Comparison of ENCODE assay signal across 24 mouse cellular contexts in genomic region chr4:9781318-9781717, GRCm38 (mm10).
DNase-seq lines count a peak whose midpoint lies in the region; ATAC-seq and TF ChIP-seq lines count a peak whose summit lies in the region.
"Had no signal": no experiment of that assay in that cellular context is flagged by ENCODE, and none has a peak within 500 bp of the region (broad histone marks: within the 10 kb centered on the region; RNA-seq: fewer than 3 reads in every experiment).

No protein-coding gene starts in this region.

- H3K36me3 ChIP-seq in kidney, embryonic 14.5 days (ENCODE audit: control insufficient read depth, insufficient read depth, low read length), result no peaks in the 10 kb centered on the region
- H3K36me3 ChIP-seq in intestine, embryonic 16.5 days (ENCODE audit: control insufficient read depth, insufficient read depth, low read length), result no peaks in the 10 kb centered on the region
- H3K36me3 ChIP-seq in kidney, embryonic 15.5 days, result no peaks in the 10 kb centered on the region
- no peaks in the 10 kb centered on the region for H3K36me3 ChIP-seq in liver, postnatal 0 days (replicated peaks; ENCODE audit: insufficient read depth, low read length)
- H3K36me3 ChIP-seq: embryonic facial prominence, embryonic 13.5 days; heart, embryonic 15.5 days; limb, embryonic 13.5 days; lung, embryonic 15.5 days; midbrain, embryonic 10.5 days had no signal

- no peak for TF ChIP-seq EP300 in liver, postnatal 0 days (IDR thresholded peaks at IDR 0.05; ENCODE audit: low read depth)

- WGBS in kidney, embryonic 14.5 days, result 36% methylated on average over 2 of the region's 2 CpGs
- 47% methylated on average over 2 of the region's 2 CpGs for WGBS in intestine, embryonic 16.5 days
- WGBS in kidney, embryonic 15.5 days, result 51% methylated on average over 2 of the region's 2 CpGs
- WGBS in liver, postnatal 0 days (ENCODE audit: insufficient replicate concordance), result 38% methylated on average over 2 of the region's 2 CpGs

- H3K4me2 ChIP-seq in kidney, embryonic 14.5 days (replicated peaks; ENCODE audit: low read depth, low read length), result no peak overlapping the region
- no peak overlapping the region for H3K4me2 ChIP-seq in intestine, embryonic 16.5 days (ENCODE audit: low read depth, low read length)
- no peak overlapping the region for H3K4me2 ChIP-seq in kidney, embryonic 15.5 days
- no peak overlapping the region for H3K4me2 ChIP-seq in liver, postnatal 0 days (ENCODE audit: low read depth, low read length)
- H3K4me2 ChIP-seq: embryonic facial prominence, embryonic 13.5 days; heart, embryonic 15.5 days; limb, embryonic 13.5 days; lung, embryonic 15.5 days had no signal

- no peaks in the 10 kb centered on the region for H3K4me1 ChIP-seq in kidney, embryonic 14.5 days (ENCODE audit: control insufficient read depth, insufficient read depth, low read length)
- H3K4me1 ChIP-seq in intestine, embryonic 16.5 days (ENCODE audit: control insufficient read depth, insufficient read depth, low read length), result no peaks in the 10 kb centered on the region
- no peaks in the 10 kb centered on the region for H3K4me1 ChIP-seq in kidney, embryonic 15.5 days
- no peaks in the 10 kb centered on the region for H3K4me1 ChIP-seq in liver, postnatal 0 days (ENCODE audit: insufficient read depth)
- H3K4me1 ChIP-seq: embryonic facial prominence, embryonic 13.5 days; limb, embryonic 13.5 days; lung, embryonic 15.5 days; midbrain, embryonic 10.5 days had no signal

- H3K9me3 ChIP-seq in kidney, embryonic 14.5 days (ENCODE audit: control insufficient read depth, low read length), result no peaks in the 10 kb centered on the region
- no peaks in the 10 kb centered on the region for H3K9me3 ChIP-seq in intestine, embryonic 16.5 days (ENCODE audit: control insufficient read depth, low read length)
- no peaks in the 10 kb centered on the region for H3K9me3 ChIP-seq in kidney, embryonic 15.5 days (replicated peaks)
- H3K9me3 ChIP-seq in liver, postnatal 0 days (ENCODE audit: low read length), result no peaks in the 10 kb centered on the region
- H3K9me3 ChIP-seq: embryonic facial prominence, embryonic 13.5 days; heart, embryonic 15.5 days; limb, embryonic 13.5 days; lung, embryonic 15.5 days; midbrain, embryonic 10.5 days had no signal

- no peak overlapping the region for H3K27ac ChIP-seq in kidney, embryonic 14.5 days (ENCODE audit: low read depth, low read length)
- no peak overlapping the region for H3K27ac ChIP-seq in intestine, embryonic 16.5 days (ENCODE audit: low read length)
- H3K27ac ChIP-seq in kidney, embryonic 15.5 days, result no peak overlapping the region
- H3K27ac ChIP-seq in liver, postnatal 0 days (ENCODE audit: low read depth), result no peak overlapping the region
- H3K27ac ChIP-seq: embryonic facial prominence, embryonic 13.5 days; heart, adult 2 months; heart, embryonic 15.5 days; hindbrain, postnatal 0 days; limb, embryonic 13.5 days; lung, embryonic 15.5 days; macrophage; midbrain, embryonic 10.5 days had no signal

- no peak overlapping the region for H3K4me3 ChIP-seq in kidney, embryonic 14.5 days (ENCODE audit: low read length)
- H3K4me3 ChIP-seq in intestine, embryonic 16.5 days (ENCODE audit: low read length), result no peak overlapping the region
- H3K4me3 ChIP-seq in kidney, embryonic 15.5 days (replicated peaks), result no peak overlapping the region
- no peak overlapping the region for H3K4me3 ChIP-seq in liver, postnatal 0 days (ENCODE audit: low read depth, low read length)
- H3K4me3 ChIP-seq: embryonic facial prominence, embryonic 13.5 days; heart, adult 2 months; heart, embryonic 15.5 days; limb, embryonic 13.5 days; lung, embryonic 15.5 days; midbrain, embryonic 10.5 days had no signal

- peak; percentile 38 for DNase-seq in kidney, adult 18-20 months
- DNase-seq in liver, postnatal 0 days, result no peak
- DNase-seq in lung, postnatal 14 days, result no peak
- DNase-seq in MN1 (ENCODE audit: low spot score), result no peak
- DNase-seq: cerebellum, adult 2 months; gastrocnemius, postnatal 14 days; heart, adult 2 months; heart, postnatal 4 days; layer of hippocampus, postnatal 36 days; right cerebral cortex, postnatal 25 days; thymus, adult 2 months had no signal

- ATAC-seq in kidney, embryonic 14.5 days (ENCODE audit: low FRiP score, low TSS enrichment), result no peak
- peak; percentile 91 for ATAC-seq in intestine, embryonic 16.5 days
- ATAC-seq in kidney, embryonic 15.5 days (replicated peaks; ENCODE audit: low FRiP score), result 0 out of 2 replicates have a peak, but pooled peaks have one; percentile 36
- peak; percentile 70 for ATAC-seq in liver, postnatal 0 days
- ATAC-seq: activated CD4-positive, CD25-positive, alpha-beta regulatory T cell, adult 4 months; forebrain, embryonic 14.5 days; hindbrain, postnatal 0 days; Patski had no signal

- no peak for TF ChIP-seq CTCF in liver, postnatal 0 days (IDR thresholded peaks at IDR 0.05; ENCODE audit: low read depth)

- no peaks in the 10 kb centered on the region for H3K27me3 ChIP-seq in kidney, embryonic 14.5 days (ENCODE audit: control insufficient read depth, insufficient read depth, low read length)
- no peaks in the 10 kb centered on the region for H3K27me3 ChIP-seq in intestine, embryonic 16.5 days (replicated peaks; ENCODE audit: control insufficient read depth, insufficient read depth, low read length)
- no peaks in the 10 kb centered on the region for H3K27me3 ChIP-seq in kidney, embryonic 15.5 days
- no peaks in the 10 kb centered on the region for H3K27me3 ChIP-seq in liver, postnatal 0 days (ENCODE audit: insufficient read depth, low read length)
- H3K27me3 ChIP-seq: embryonic facial prominence, embryonic 13.5 days; heart, embryonic 15.5 days; lung, embryonic 15.5 days; Patski had no signal

- H3K9ac ChIP-seq in kidney, embryonic 14.5 days (ENCODE audit: low read depth, low read length), result no peak overlapping the region
- no peak overlapping the region for H3K9ac ChIP-seq in intestine, embryonic 16.5 days (ENCODE audit: low read depth, low read length)
- no peak overlapping the region for H3K9ac ChIP-seq in kidney, embryonic 15.5 days
- H3K9ac ChIP-seq in liver, postnatal 0 days (replicated peaks), result no peak overlapping the region
- H3K9ac ChIP-seq: embryonic facial prominence, embryonic 13.5 days; heart, embryonic 15.5 days; limb, embryonic 13.5 days; lung, embryonic 15.5 days had no signal
